Mouse (Mus musculus): ENCODE measurements around the gene Osbpl3.

The Osbpl3 gene

GRCm38 (mm10) chr6:50403524-50403923 is 52.5 kb downstream of the Osbpl3 start:
- DNase-seq (ENCODE audit: low spot score in 2 of 2) = no peak

- DNase-seq (ENCODE audit: low spot score in 2 of 2) = no peak
Measured at GRCm38 (mm10) chr6:50402872-50403271, 53.1 kb downstream of the Osbpl3 start.

GRCm38 (mm10) chr6:50400234-50400633 is 55.8 kb downstream of the Osbpl3 start:
- no peak for DNase-seq (ENCODE audit: low spot score in 2 of 2)

- peak; percentile 56 to 63 for DNase-seq (ENCODE audit: low spot score in 2 of 2)
Measured at GRCm38 (mm10) chr6:50399427-50400195, 56.4 kb downstream of the Osbpl3 start.

GRCm38 (mm10) chr6:50398324-50398723 is 57.7 kb downstream of the Osbpl3 start:
- DNase-seq (ENCODE audit: low spot score in 2 of 2) = no peak

- DNase-seq (ENCODE audit: low spot score in 2 of 2) = no peak
Measured at GRCm38 (mm10) chr6:50397116-50397515, 58.9 kb downstream of the Osbpl3 start.

- no peak for DNase-seq (ENCODE audit: low spot score in 2 of 2)
Measured at GRCm38 (mm10) chr6:50395641-50396312, 60.2 kb downstream of the Osbpl3 start.

GRCm38 (mm10) chr6:50394432-50394831 is 61.6 kb downstream of the Osbpl3 start:
- no peak for DNase-seq (ENCODE audit: low spot score in 2 of 2)

- DNase-seq (ENCODE audit: low spot score in 2 of 2) = no peak
Measured at GRCm38 (mm10) chr6:50393960-50394359, 62.0 kb downstream of the Osbpl3 start.

GRCm38 (mm10) chr6:50391951-50392350 is 64.0 kb downstream of the Osbpl3 start:
- no peak for DNase-seq (ENCODE audit: low spot score in 2 of 2)

- DNase-seq (ENCODE audit: low spot score in 2 of 2) = no peak
Measured at GRCm38 (mm10) chr6:50390313-50390712, 65.7 kb downstream of the Osbpl3 start.

GRCm38 (mm10) chr6:50387629-50388028 is 68.4 kb downstream of the Osbpl3 start:
- no peak for DNase-seq (ENCODE audit: low spot score in 2 of 2)

- DNase-seq (ENCODE audit: low spot score in 2 of 2) = no peak
Measured at GRCm38 (mm10) chr6:50386497-50386896, 69.5 kb downstream of the Osbpl3 start.

GRCm38 (mm10) chr6:50385451-50386013 is 70.5 kb downstream of the Osbpl3 start:
- DNase-seq (ENCODE audit: low spot score in 2 of 2) = peak in 1 of 2 experiments; percentile 32

GRCm38 (mm10) chr6:50382711-50383110 is 73.3 kb downstream of the Osbpl3 start:
- no peak for DNase-seq (ENCODE audit: low spot score in 2 of 2)

GRCm38 (mm10) chr6:50382196-50382595 is 73.8 kb downstream of the Osbpl3 start:
- DNase-seq (ENCODE audit: low spot score in 2 of 2) = no peak

GRCm38 (mm10) chr6:50381504-50382091 is 74.4 kb downstream of the Osbpl3 start:
- DNase-seq (ENCODE audit: low spot score in 2 of 2) = peak in 1 of 2 experiments; percentile 26

GRCm38 (mm10) chr6:50379740-50380139 is 76.3 kb downstream of the Osbpl3 start:
- no peak for DNase-seq (ENCODE audit: low spot score in 2 of 2)

- DNase-seq (ENCODE audit: low spot score in 2 of 2) = no peak
Measured at GRCm38 (mm10) chr6:50379136-50379535, 76.9 kb downstream of the Osbpl3 start.

GRCm38 (mm10) chr6:50377742-50378720 is 78.0 kb downstream of the Osbpl3 start:
- DNase-seq (ENCODE audit: low spot score in 2 of 2) = peak in 1 of 2 experiments; percentile 39

- no peak for DNase-seq (ENCODE audit: low spot score in 2 of 2)
Measured at GRCm38 (mm10) chr6:50376684-50377083, 79.3 kb downstream of the Osbpl3 start.
